Comparison of ENCODE assay signal across 8 mouse cellular contexts in the genomic region with DNA sequence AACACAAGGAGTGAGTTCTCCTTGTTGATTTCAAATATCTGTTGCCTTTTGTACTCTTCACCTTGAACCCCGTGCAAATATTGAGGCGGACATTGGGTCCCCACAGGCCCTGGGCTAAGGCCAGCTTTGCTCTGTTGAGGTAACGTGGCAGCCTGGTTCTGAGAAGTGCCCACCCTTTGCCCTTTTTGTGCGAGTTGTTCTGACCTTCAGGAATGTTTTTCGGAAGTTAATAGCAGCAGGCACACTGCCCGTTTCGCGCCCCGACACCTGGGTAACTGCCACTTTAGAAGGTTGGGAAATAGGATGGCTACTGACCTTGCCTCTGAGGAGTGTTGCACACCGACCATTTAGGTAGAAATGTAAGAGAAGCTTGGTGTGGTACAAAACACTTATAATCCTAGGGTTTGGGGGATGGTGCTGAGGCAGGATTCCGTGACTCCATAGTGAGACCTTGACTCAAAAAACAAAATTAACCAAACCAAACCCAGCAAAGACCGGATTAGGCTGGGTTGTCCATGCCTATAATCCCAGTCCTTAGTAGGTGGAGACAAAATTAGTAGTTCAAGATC. TPM values are rescaled to one million over a fixed set of nuclear protein-coding genes. Genes with fewer than 3 reads are reported as not detected.
A peak's percentile ranks its signal among the peaks of the same experiment; 100 is the strongest.
DNase-seq lines count a peak whose midpoint lies in the region; ATAC-seq and TF ChIP-seq lines count a peak whose summit lies in the region.

No protein-coding gene starts in this region.

- no peaks in the 10 kb centered on the region for H3K27me3 ChIP-seq in heart, embryonic 13.5 days (replicated peaks)
- peaks cover 4% of the 10 kb centered on the region for H3K27me3 ChIP-seq in forebrain, postnatal 0 days (ENCODE audit: insufficient read depth, low read length)
- H3K27me3 ChIP-seq in kidney, embryonic 15.5 days, result no peaks in the 10 kb centered on the region

- peak overlapping the region; percentile 77 for H3K9ac ChIP-seq in heart, embryonic 13.5 days
- H3K9ac ChIP-seq in forebrain, postnatal 0 days, result no peak overlapping the region
- no peak overlapping the region for H3K9ac ChIP-seq in kidney, embryonic 15.5 days

- DNase-seq in heart, adult 8-10 months (ENCODE audit: low spot score), result no peak
- no peak for DNase-seq in forebrain, postnatal 0 days
- DNase-seq in lung, postnatal 4 days, result peak; percentile 40 to 59
- no peak for DNase-seq in gastrocnemius, postnatal 10 days
- DNase-seq in layer of hippocampus, adult 11-12 months (ENCODE audit: low spot score), result no peak

- 78% methylated on average over 12 of the region's 12 CpGs for WGBS in heart, embryonic 13.5 days
- 78% methylated on average over 12 of the region's 12 CpGs for WGBS in forebrain, postnatal 0 days
- WGBS in kidney, embryonic 15.5 days, result 70% methylated on average over 12 of the region's 12 CpGs

- peaks cover 51% of the 10 kb centered on the region for H3K4me1 ChIP-seq in heart, embryonic 13.5 days
- 0 out of 2 replicates have a peak, but pooled peaks cover 11% of the 10 kb centered on the region for H3K4me1 ChIP-seq in forebrain, postnatal 0 days (ENCODE audit: insufficient read depth)
- H3K4me1 ChIP-seq in kidney, embryonic 15.5 days, result peaks cover 45% of the 10 kb centered on the region

- TF ChIP-seq CTCF in forebrain, postnatal 0 days (IDR thresholded peaks at IDR 0.05; ENCODE audit: low read depth), result no peak

- no peaks in the 10 kb centered on the region for H3K36me3 ChIP-seq in heart, embryonic 13.5 days
- no peaks in the 10 kb centered on the region for H3K36me3 ChIP-seq in forebrain, postnatal 0 days (ENCODE audit: insufficient read depth)
- H3K36me3 ChIP-seq in kidney, embryonic 15.5 days, result no peaks in the 10 kb centered on the region

- H3K9me3 ChIP-seq in heart, embryonic 13.5 days, result no peaks in the 10 kb centered on the region
- no peaks in the 10 kb centered on the region for H3K9me3 ChIP-seq in forebrain, postnatal 0 days (ENCODE audit: low read length)
- no peaks in the 10 kb centered on the region for H3K9me3 ChIP-seq in kidney, embryonic 15.5 days (replicated peaks)

- peak overlapping the region; percentile 96 for H3K27ac ChIP-seq in heart, embryonic 13.5 days (replicated peaks)
- H3K27ac ChIP-seq in forebrain, postnatal 0 days (ENCODE audit: low read depth, low read length), result peak overlapping the region; percentile 45; the same call in 1 of the 2 replicates
- peak overlapping the region; percentile 96; the same call in 1 of the 2 replicates for H3K27ac ChIP-seq in kidney, embryonic 15.5 days

- H3K4me2 ChIP-seq in heart, embryonic 13.5 days, result peak overlapping the region; percentile 98
- H3K4me2 ChIP-seq in forebrain, postnatal 0 days (ENCODE audit: low read depth), result no peak overlapping the region
- peak overlapping the region; percentile 98; the same call in 1 of the 2 replicates for H3K4me2 ChIP-seq in kidney, embryonic 15.5 days

- no peak for ATAC-seq in heart, embryonic 13.5 days (ENCODE audit: extremely low read depth, insufficient number of reproducible peaks, low FRiP score, low TSS enrichment)
- ATAC-seq in forebrain, postnatal 0 days, result no peak
- no peak for ATAC-seq in kidney, embryonic 15.5 days (replicated peaks; ENCODE audit: low FRiP score)
- ATAC-seq in megakaryocyte progenitor cell, adult 5-6 weeks (replicated peaks; ENCODE audit: poor library complexity), result no peak

- H3K4me3 ChIP-seq in heart, embryonic 13.5 days, result peak overlapping the region; percentile 78
- H3K4me3 ChIP-seq in forebrain, postnatal 0 days (ENCODE audit: low read depth, low read length), result no peak overlapping the region
- H3K4me3 ChIP-seq in kidney, embryonic 15.5 days (replicated peaks), result no peak overlapping the region

RNA-seq across cellular contexts. Expression of a gene that starts 4.4 kb away (rescaled TPM):
- polyA plus RNA-seq in heart, embryonic 13.5 days (2015; fragmentation: Nextera tagmentation; extraction: Ambion mirVana), result 23.1 and 23.8 TPM in 2 replicates
- total RNA-seq in heart, adult 8-10 months (2022), result 10 to 100 TPM; 46.3 to 65.6 (median 57.4) TPM
- 13.7 and 17.2 TPM in 2 replicates for total RNA-seq in forebrain, postnatal 0 days (2014; rRNA removed)
- 13.1 and 17.0 TPM in 2 replicates for polyA plus RNA-seq in forebrain, postnatal 0 days (2015; fragmentation: Nextera tagmentation; extraction: Ambion mirVana)
- polyA plus RNA-seq in kidney, embryonic 15.5 days (2015; fragmentation: Nextera tagmentation; extraction: Ambion mirVana), result 25.9 and 33.4 TPM in 2 replicates
- total RNA-seq in gastrocnemius, postnatal 10 days (2021), result 10 to 100 TPM; 34.5 to 45.9 TPM
- total RNA-seq in megakaryocyte progenitor cell, adult 5-6 weeks (2015), result 39.8 and 45.7 TPM in 2 replicates
- total RNA-seq in megakaryocyte progenitor cell, adult 5-6 weeks (2017), result 30.7 and 34.1 TPM in 2 replicates

RNA-seq across cellular contexts. Expression of a gene that starts 43.7 kb away (rescaled TPM):
- polyA plus RNA-seq in heart, embryonic 13.5 days (2015; fragmentation: Nextera tagmentation; extraction: Ambion mirVana), result 5.8 TPM in 2 replicates
- 1 to 10 TPM; 2.6 to 3.3 (median 3.2) TPM for total RNA-seq in heart, adult 8-10 months (2022)
- 10.1 and 10.5 TPM in 2 replicates for total RNA-seq in forebrain, postnatal 0 days (2014; rRNA removed)
- 8.8 and 10.4 TPM in 2 replicates for polyA plus RNA-seq in forebrain, postnatal 0 days (2015; fragmentation: Nextera tagmentation; extraction: Ambion mirVana)
- polyA plus RNA-seq in kidney, embryonic 15.5 days (2015; fragmentation: Nextera tagmentation; extraction: Ambion mirVana), result 9.5 and 9.6 TPM in 2 replicates
- total RNA-seq in gastrocnemius, postnatal 10 days (2021), result 1 to 10 TPM; 3.7 to 4.0 TPM
- total RNA-seq in megakaryocyte progenitor cell, adult 5-6 weeks (2015), result 2.6 and 3.0 TPM in 2 replicates
- 7.2 and 8.1 TPM in 2 replicates for total RNA-seq in megakaryocyte progenitor cell, adult 5-6 weeks (2017)

RNA-seq across cellular contexts. Expression of a gene that starts 43.9 kb away (rescaled TPM):
- polyA plus RNA-seq in heart, embryonic 13.5 days (2015; fragmentation: Nextera tagmentation; extraction: Ambion mirVana), result 93.0 and 103 TPM in 2 replicates
- 10 to 100 TPM; 83.4 to 88.5 (median 86.9) TPM for total RNA-seq in heart, adult 8-10 months (2022)
- total RNA-seq in forebrain, postnatal 0 days (2014; rRNA removed), result 61.7 and 79.1 TPM in 2 replicates
- 92.3 and 96.8 TPM in 2 replicates for polyA plus RNA-seq in forebrain, postnatal 0 days (2015; fragmentation: Nextera tagmentation; extraction: Ambion mirVana)
- 126 and 129 TPM in 2 replicates for polyA plus RNA-seq in kidney, embryonic 15.5 days (2015; fragmentation: Nextera tagmentation; extraction: Ambion mirVana)
- 10 to 100 TPM; 73.4 to 74.8 TPM for total RNA-seq in gastrocnemius, postnatal 10 days (2021)
- 106 and 119 TPM in 2 replicates for total RNA-seq in megakaryocyte progenitor cell, adult 5-6 weeks (2015)
- 88.8 and 102 TPM in 2 replicates for total RNA-seq in megakaryocyte progenitor cell, adult 5-6 weeks (2017)

Comparison
In these comparisons a context has a peak if more than half of its experiments do, and no peak if none do; other contexts are left out.
1. H3K27ac ChIP-seq: peak in every context shown above with its lines; median percentile 96 in heart, embryonic 13.5 days; 96 in kidney, embryonic 15.5 days; 45 in forebrain, postnatal 0 days.
2. DNase-seq: peak in lung, postnatal 4 days (2 of 2); none in heart, adult 8-10 months (single experiment), forebrain, postnatal 0 days (single experiment), gastrocnemius, postnatal 10 days (single experiment) and layer of hippocampus, adult 11-12 months (single experiment).